ENCODE assay signal across 8 mouse cellular contexts in the genomic region with DNA sequence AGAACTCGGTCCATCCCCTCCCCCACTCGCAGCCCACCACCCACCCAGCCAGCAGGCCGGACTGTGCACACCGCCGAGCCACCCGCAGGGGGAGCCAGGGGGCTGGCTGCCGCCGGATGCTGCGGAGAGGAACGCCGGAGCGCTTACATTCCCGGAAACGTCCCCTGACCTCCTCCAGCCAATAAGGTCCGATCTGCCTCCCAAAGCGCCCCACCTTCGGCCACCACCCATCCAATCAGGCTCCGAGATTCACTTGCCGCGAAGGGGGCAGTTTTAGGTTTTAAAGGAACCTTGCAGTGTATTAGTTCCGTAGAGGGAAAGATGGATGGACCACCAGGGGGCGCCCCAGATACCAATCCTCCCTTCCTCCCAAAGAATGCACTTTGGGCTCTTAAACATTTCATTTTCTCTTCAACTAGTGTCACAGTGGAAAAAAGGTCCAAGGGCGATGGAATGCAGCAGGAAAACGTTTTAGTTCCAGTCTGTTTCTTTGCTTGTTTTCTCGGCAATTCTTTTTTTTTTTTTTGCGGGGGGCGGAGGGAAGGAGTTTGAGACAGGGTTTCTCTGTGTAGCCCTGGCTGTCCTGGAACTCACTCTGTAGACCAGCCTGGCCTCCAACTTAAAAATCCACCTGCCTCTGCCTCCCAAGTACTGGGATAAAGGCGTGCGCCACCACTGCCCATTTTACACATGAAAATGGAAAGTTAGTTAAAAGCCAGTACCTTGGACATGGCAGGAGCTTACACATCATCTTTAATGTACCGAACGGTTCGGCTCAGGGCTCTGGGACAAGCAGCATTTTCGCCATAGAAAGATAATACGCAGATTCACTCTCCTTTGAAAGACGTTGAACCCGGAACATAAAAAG. TPM values are rescaled to one million over a fixed set of nuclear protein-coding genes. Genes with fewer than 3 reads are reported as not detected.
A peak's percentile ranks its signal among the peaks of the same experiment; 100 is the strongest.
DNase-seq lines count a peak whose midpoint lies in the region; ATAC-seq and TF ChIP-seq lines count a peak whose summit lies in the region.

No protein-coding gene starts in this region.

- TF ChIP-seq POLR2A in kidney, adult 2 months (IDR thresholded peaks at IDR 0.05; ENCODE audit: low read depth, low read length), result no peak
- 0 out of 2 replicates have a peak, but pooled peaks have one; percentile 17 for TF ChIP-seq POLR2A in spleen, adult 2 months (IDR thresholded peaks at IDR 0.05; ENCODE audit: low read depth, low read length)

- H3K9me3 ChIP-seq in embryonic facial prominence, embryonic 13.5 days, result no peaks in the 10 kb centered on the region
- H3K9me3 ChIP-seq in limb, embryonic 12.5 days, result no peaks in the 10 kb centered on the region
- no peaks in the 10 kb centered on the region for H3K9me3 ChIP-seq in midbrain, embryonic 15.5 days

- peak; percentile 91 for ATAC-seq in embryonic facial prominence, embryonic 13.5 days (ENCODE audit: insufficient number of reproducible peaks, insufficient read depth, low FRiP score, low TSS enrichment, low read depth)
- peak; percentile 90 for ATAC-seq in limb, embryonic 12.5 days (ENCODE audit: insufficient number of reproducible peaks, insufficient read depth, low FRiP score, low TSS enrichment, low read depth)
- ATAC-seq in midbrain, embryonic 15.5 days (replicated peaks), result peak; percentile 86

- peak; percentile 62 for TF ChIP-seq CTCF in kidney, adult 2 months (conservative IDR thresholded peaks at IDR 0.05; ENCODE audit: insufficient read depth, insufficient read length, low read depth, low read length)
- TF ChIP-seq CTCF in spleen, adult 2 months (IDR thresholded peaks at IDR 0.05; ENCODE audit: extremely low read depth, insufficient read depth, insufficient read length, insufficient replicate concordance), result peak; percentile 86

- peaks cover 39% of the 10 kb centered on the region for H3K4me1 ChIP-seq in embryonic facial prominence, embryonic 13.5 days
- peaks cover 13% of the 10 kb centered on the region for H3K4me1 ChIP-seq in kidney, adult 2 months (ENCODE audit: control insufficient read depth, insufficient read depth, low read length)
- H3K4me1 ChIP-seq in limb, embryonic 12.5 days (replicated peaks), result peaks cover 35% of the 10 kb centered on the region
- peaks cover 52% of the 10 kb centered on the region for H3K4me1 ChIP-seq in midbrain, embryonic 15.5 days
- peaks cover 16% of the 10 kb centered on the region for H3K4me1 ChIP-seq in spleen, adult 2 months (ENCODE audit: control insufficient read depth, insufficient read depth, insufficient read length)

- H3K27ac ChIP-seq in embryonic facial prominence, embryonic 13.5 days, result peak overlapping the region; percentile 98
- peak overlapping the region; percentile 84 for H3K27ac ChIP-seq in kidney, adult 2 months (ENCODE audit: insufficient read depth, low read depth, low read length)
- H3K27ac ChIP-seq in limb, embryonic 12.5 days, result peak overlapping the region; percentile 94
- peak overlapping the region; percentile 85 for H3K27ac ChIP-seq in midbrain, embryonic 15.5 days
- H3K27ac ChIP-seq in spleen, adult 2 months (ENCODE audit: insufficient read depth, low read length), result peak overlapping the region; percentile 85

- peak overlapping the region; percentile 98 for H3K4me2 ChIP-seq in embryonic facial prominence, embryonic 13.5 days
- peak overlapping the region; percentile 95 for H3K4me2 ChIP-seq in limb, embryonic 12.5 days
- H3K4me2 ChIP-seq in midbrain, embryonic 15.5 days, result peak overlapping the region; percentile 92

- peak overlapping the region; percentile 87 for H3K4me3 ChIP-seq in embryonic facial prominence, embryonic 13.5 days
- peak overlapping the region; percentile 94 for H3K4me3 ChIP-seq in kidney, adult 2 months (ENCODE audit: insufficient read depth, low read depth, low read length)
- peak overlapping the region; percentile 92 for H3K4me3 ChIP-seq in limb, embryonic 12.5 days (replicated peaks)
- peak overlapping the region; percentile 99 for H3K4me3 ChIP-seq in midbrain, embryonic 15.5 days
- H3K4me3 ChIP-seq in spleen, adult 2 months (ENCODE audit: extremely low read depth, insufficient read depth, insufficient read length), result peak overlapping the region; percentile 75

- WGBS in embryonic facial prominence, embryonic 13.5 days, result 8% methylated on average over 36 of the region's 36 CpGs
- 3% methylated on average over 36 of the region's 36 CpGs for WGBS in kidney, adult 2 months
- WGBS in limb, embryonic 12.5 days, result 6% methylated on average over 36 of the region's 36 CpGs
- 5% methylated on average over 36 of the region's 36 CpGs for WGBS in midbrain, embryonic 15.5 days
- 6% methylated on average over 35 of the region's 36 CpGs for WGBS in spleen, adult 2 months

- DNase-seq in 3134 (ENCODE audit: extremely low read depth, insufficient read length, low spot score), result peak; percentile 97
- peak; percentile 96 to 97 for DNase-seq in adrenal gland, postnatal 36 days
- DNase-seq in heart, adult 18-20 months, result peak; percentile 98 to 99
- peak; percentile 99 for DNase-seq in kidney, adult 2 months
- peak; percentile 96 to 97 for DNase-seq in spleen, adult 2 months (ENCODE audit: low read depth in 1 of 2, low spot score in 2 of 2)

- peaks cover 29% of the 10 kb centered on the region for H3K36me3 ChIP-seq in embryonic facial prominence, embryonic 13.5 days
- H3K36me3 ChIP-seq in kidney, adult 2 months (ENCODE audit: control insufficient read depth, insufficient read depth, low read length), result no peaks in the 10 kb centered on the region
- peaks cover 44% of the 10 kb centered on the region for H3K36me3 ChIP-seq in limb, embryonic 12.5 days
- peaks cover 5% of the 10 kb centered on the region; the same call in 1 of the 2 replicates for H3K36me3 ChIP-seq in midbrain, embryonic 15.5 days (replicated peaks)
- peaks cover 3% of the 10 kb centered on the region for H3K36me3 ChIP-seq in spleen, adult 2 months (ENCODE audit: control insufficient read depth, insufficient read depth, low read length)

- H3K27me3 ChIP-seq in embryonic facial prominence, embryonic 13.5 days, result no peaks in the 10 kb centered on the region
- no peaks in the 10 kb centered on the region for H3K27me3 ChIP-seq in kidney, adult 2 months (replicated peaks; ENCODE audit: control insufficient read depth, insufficient read depth, low read length)
- no peaks in the 10 kb centered on the region for H3K27me3 ChIP-seq in limb, embryonic 12.5 days
- no peaks in the 10 kb centered on the region for H3K27me3 ChIP-seq in midbrain, embryonic 15.5 days (replicated peaks)
- H3K27me3 ChIP-seq in spleen, adult 2 months (ENCODE audit: control insufficient read depth, insufficient read depth, low read length), result no peaks in the 10 kb centered on the region

- peak overlapping the region; percentile 89 for H3K9ac ChIP-seq in embryonic facial prominence, embryonic 13.5 days
- peak overlapping the region; percentile 81 for H3K9ac ChIP-seq in limb, embryonic 12.5 days (replicated peaks)
- peak overlapping the region; percentile 64 for H3K9ac ChIP-seq in midbrain, embryonic 15.5 days

RNA-seq across cellular contexts. Expression of gene Nabp2, which starts 1.4 kb away (rescaled TPM):
- total RNA-seq in adrenal gland, postnatal 36 days (2021), result 10 to 100 TPM; 71.4 to 73.6 TPM
- 72.3 and 73.0 TPM in 2 replicates for polyA plus RNA-seq in embryonic facial prominence, embryonic 13.5 days (2015; fragmentation: Nextera tagmentation; extraction: Ambion mirVana)
- 10 to 100 TPM; 41.0 to 42.8 TPM for total RNA-seq in heart, adult 18-20 months (2021)
- polyA plus RNA-seq in kidney, adult 2 months (2012; rRNA removed), result 33.2 and 37.8 TPM in 2 replicates
- 65.1 and 65.2 TPM in 2 replicates for polyA plus RNA-seq in limb, embryonic 12.5 days (2016; fragmentation: Nextera tagmentation; extraction: Ambion mirVana)
- 146 and 147 TPM in 2 replicates for polyA plus RNA-seq in midbrain, embryonic 15.5 days (2015; fragmentation: Nextera tagmentation; extraction: Ambion mirVana)
- 19.8 and 21.2 TPM in 2 replicates for polyA plus RNA-seq in spleen, adult 2 months (2012; rRNA removed)

RNA-seq across cellular contexts. Expression of gene Rnf41, which starts 1.5 kb away (rescaled TPM):
- 10 to 100 TPM; 44.4 to 45.9 TPM for total RNA-seq in adrenal gland, postnatal 36 days (2021)
- 45.4 and 46.7 TPM in 2 replicates for polyA plus RNA-seq in embryonic facial prominence, embryonic 13.5 days (2015; fragmentation: Nextera tagmentation; extraction: Ambion mirVana)
- total RNA-seq in heart, adult 18-20 months (2021), result 10 to 100 TPM; 16.6 to 17.2 TPM
- 19.5 and 19.6 TPM in 2 replicates for polyA plus RNA-seq in kidney, adult 2 months (2012; rRNA removed)
- polyA plus RNA-seq in limb, embryonic 12.5 days (2016; fragmentation: Nextera tagmentation; extraction: Ambion mirVana), result 42.5 TPM in 2 replicates
- polyA plus RNA-seq in midbrain, embryonic 15.5 days (2015; fragmentation: Nextera tagmentation; extraction: Ambion mirVana), result 105 and 107 TPM in 2 replicates
- 24.1 and 29.4 TPM in 2 replicates for polyA plus RNA-seq in spleen, adult 2 months (2012; rRNA removed)

RNA-seq across cellular contexts. Expression of gene Slc39a5, which starts 8.9 kb away (rescaled TPM):
- not detected for total RNA-seq in adrenal gland, postnatal 36 days (2021)
- 0.20 and 0.92 TPM in 2 replicates for polyA plus RNA-seq in embryonic facial prominence, embryonic 13.5 days (2015; fragmentation: Nextera tagmentation; extraction: Ambion mirVana)
- total RNA-seq in heart, adult 18-20 months (2021), result not detected
- 114 and 137 TPM in 2 replicates for polyA plus RNA-seq in kidney, adult 2 months (2012; rRNA removed)
- not detected in 2 replicates for polyA plus RNA-seq in limb, embryonic 12.5 days (2016; fragmentation: Nextera tagmentation; extraction: Ambion mirVana)
- polyA plus RNA-seq in midbrain, embryonic 15.5 days (2015; fragmentation: Nextera tagmentation; extraction: Ambion mirVana), result not detected in 2 replicates
- 15.2 and 17.1 TPM in 2 replicates for polyA plus RNA-seq in spleen, adult 2 months (2012; rRNA removed)

RNA-seq across cellular contexts. Expression of gene Ankrd52, which starts 33.0 kb away (rescaled TPM):
- 10 to 100 TPM; 56.4 to 70.6 TPM for total RNA-seq in adrenal gland, postnatal 36 days (2021)
- 15.0 and 16.0 TPM in 2 replicates for polyA plus RNA-seq in embryonic facial prominence, embryonic 13.5 days (2015; fragmentation: Nextera tagmentation; extraction: Ambion mirVana)
- total RNA-seq in heart, adult 18-20 months (2021), result 10 to 100 TPM; 38.1 to 40.3 TPM
- 21.5 and 22.5 TPM in 2 replicates for polyA plus RNA-seq in kidney, adult 2 months (2012; rRNA removed)
- 13.5 and 14.8 TPM in 2 replicates for polyA plus RNA-seq in limb, embryonic 12.5 days (2016; fragmentation: Nextera tagmentation; extraction: Ambion mirVana)
- polyA plus RNA-seq in midbrain, embryonic 15.5 days (2015; fragmentation: Nextera tagmentation; extraction: Ambion mirVana), result 15.0 and 15.6 TPM in 2 replicates
- 31.1 and 36.9 TPM in 2 replicates for polyA plus RNA-seq in spleen, adult 2 months (2012; rRNA removed)

RNA-seq across cellular contexts. Expression of gene Coq10a, which starts 41.1 kb away (rescaled TPM):
- total RNA-seq in adrenal gland, postnatal 36 days (2021), result 10 to 100 TPM; 70.3 to 83.5 TPM
- 13.1 and 16.2 TPM in 2 replicates for polyA plus RNA-seq in embryonic facial prominence, embryonic 13.5 days (2015; fragmentation: Nextera tagmentation; extraction: Ambion mirVana)
- 100 to 1,000 TPM; 365 to 392 TPM for total RNA-seq in heart, adult 18-20 months (2021)
- polyA plus RNA-seq in kidney, adult 2 months (2012; rRNA removed), result 58.7 and 72.3 TPM in 2 replicates
- polyA plus RNA-seq in limb, embryonic 12.5 days (2016; fragmentation: Nextera tagmentation; extraction: Ambion mirVana), result 15.5 and 15.8 TPM in 2 replicates
- polyA plus RNA-seq in midbrain, embryonic 15.5 days (2015; fragmentation: Nextera tagmentation; extraction: Ambion mirVana), result 42.6 and 44.2 TPM in 2 replicates
- polyA plus RNA-seq in spleen, adult 2 months (2012; rRNA removed), result 32.1 and 63.8 TPM in 2 replicates

Comparison
In these comparisons a context has a peak if more than half of its experiments do, and no peak if none do; other contexts are left out.
1. Peak in every context shown above with its lines: DNase-seq, ATAC-seq, H3K4me3 ChIP-seq and H3K27ac ChIP-seq.